Mouse (Mus musculus): ENCODE data around the gene Pald1.

DNA sequence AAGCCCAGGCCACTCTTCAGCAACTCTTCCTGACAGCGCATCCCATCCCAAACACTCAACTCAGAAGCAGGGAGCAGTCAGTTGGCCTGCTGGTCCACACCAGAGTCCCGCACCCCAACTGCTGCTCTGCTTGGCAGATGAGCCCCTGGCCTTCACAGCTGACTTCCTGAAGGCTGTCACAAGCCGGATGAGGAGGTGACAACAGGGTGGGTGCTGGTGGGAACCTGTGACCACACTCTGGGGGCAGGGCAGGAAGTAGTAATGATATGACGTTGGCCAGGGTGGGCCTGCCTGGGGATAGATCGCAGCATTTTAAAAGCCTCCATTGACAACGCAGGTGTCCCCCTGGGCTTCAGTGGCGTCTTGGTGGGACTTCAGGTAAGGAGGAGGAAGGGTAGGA lies 85.9 kb downstream of the Pald1 start, which contains the start of gene Prf1:
- TF ChIP-seq CTCF (IDR thresholded peaks at IDR 0.05; ENCODE audit: borderline replicate concordance, extremely low read depth, insufficient read depth, insufficient read length), result no peak
- TF ChIP-seq POLR2A (IDR thresholded peaks at IDR 0.05; ENCODE audit: borderline replicate concordance, extremely low read depth, insufficient read depth, insufficient read length, poor library complexity, severe bottlenecking), result no peak

Data from brain, embryonic 14.5 days (tissue).